Mouse (Mus musculus): Measurements from ENCODE around the gene Pp2d1. TPM values are rescaled to one million over a fixed set of nuclear protein-coding genes. Genes with fewer than 3 reads are reported as not detected.
"Not testable (repeated sequence)": the region's sequence is repeated elsewhere in the genome, so short reads cannot be mapped to it uniquely, and the experiment has no call there.

Gene Pp2d1
- polyA plus RNA-seq, 1 experiment = not detected

DNA sequence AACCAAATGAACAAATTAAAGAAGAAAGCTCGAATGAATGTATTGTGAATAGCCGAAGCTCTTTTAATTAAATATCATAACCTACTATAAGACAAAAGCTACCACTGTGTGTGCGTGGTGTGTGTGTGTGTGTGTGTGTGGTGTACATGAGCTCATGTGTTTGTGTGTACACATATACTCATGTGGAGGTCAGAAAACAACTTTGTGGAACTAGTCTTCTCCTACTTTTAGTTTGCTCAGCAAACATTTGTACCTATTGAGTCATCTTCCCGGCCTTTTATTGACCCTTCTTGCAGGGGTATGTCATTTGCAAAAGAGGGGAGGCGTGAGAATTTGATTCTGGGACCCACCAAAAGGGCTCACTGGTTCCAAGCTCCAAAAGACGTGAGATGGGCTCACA is 39.0 kb upstream of the Pp2d1 start:
- no peak overlapping the region for H3K4me3 ChIP-seq (ENCODE audit: insufficient read depth, low read length)
- no peak overlapping the region for H3K27ac ChIP-seq (ENCODE audit: insufficient read depth, low read depth, low read length)
- TF ChIP-seq POLR2A (IDR thresholded peaks at IDR 0.05; ENCODE audit: borderline replicate concordance, low read depth, low read length) (no peak), CTCF (IDR thresholded peaks at IDR 0.05; ENCODE audit: low read depth, low read length) (no peak)
- H3K4me1 ChIP-seq (ENCODE audit: control insufficient read depth, insufficient read depth, low read length) = peaks cover 44% of the 10 kb centered on the region

- no peak overlapping the region for H3K27ac ChIP-seq (ENCODE audit: insufficient read depth, low read depth, low read length)
- H3K4me1 ChIP-seq (ENCODE audit: control insufficient read depth, insufficient read depth, low read length) = peaks cover 45% of the 10 kb centered on the region
- TF ChIP-seq CTCF (IDR thresholded peaks at IDR 0.05; ENCODE audit: low read depth, low read length) = no peak
- no peak for TF ChIP-seq POLR2A (IDR thresholded peaks at IDR 0.05; ENCODE audit: borderline replicate concordance, low read depth, low read length)
- H3K4me3 ChIP-seq (ENCODE audit: insufficient read depth, low read length) = no peak overlapping the region
Measured at GRCm38 (mm10) chr17:53577754-53578153, 38.5 kb upstream of the Pp2d1 start.

DNA sequence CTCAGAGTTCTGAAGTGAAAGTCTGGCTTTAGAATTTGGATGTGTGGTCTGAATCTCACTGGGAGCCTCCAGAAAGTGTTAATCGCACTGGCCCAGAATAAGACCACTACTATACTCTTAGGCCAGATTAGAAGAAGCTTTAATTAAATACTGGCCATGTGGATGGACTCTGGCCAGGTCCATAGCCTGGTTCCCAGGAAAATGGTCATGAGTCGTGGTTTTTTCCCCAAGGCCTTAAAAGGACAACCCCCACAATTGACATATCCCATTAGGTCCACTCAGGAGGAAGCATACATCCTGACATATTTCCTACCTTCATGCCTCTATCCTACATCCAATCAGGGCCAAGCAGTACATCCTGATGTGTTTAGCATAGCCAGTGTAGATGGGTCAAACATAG is 37.9 kb upstream of the Pp2d1 start:
- H3K4me1 ChIP-seq (ENCODE audit: control insufficient read depth, insufficient read depth, low read length) = peaks cover 39% of the 10 kb centered on the region
- no peak overlapping the region for H3K4me3 ChIP-seq (ENCODE audit: insufficient read depth, low read length)
- no peak overlapping the region for H3K27ac ChIP-seq (ENCODE audit: insufficient read depth, low read depth, low read length)
- TF ChIP-seq CTCF (IDR thresholded peaks at IDR 0.05; ENCODE audit: low read depth, low read length) (no peak), POLR2A (IDR thresholded peaks at IDR 0.05; ENCODE audit: borderline replicate concordance, low read depth, low read length) (no peak)

- no peak overlapping the region for H3K27ac ChIP-seq (ENCODE audit: insufficient read depth, low read depth, low read length)
- TF ChIP-seq CTCF (IDR thresholded peaks at IDR 0.05; ENCODE audit: low read depth, low read length) (no peak), POLR2A (IDR thresholded peaks at IDR 0.05; ENCODE audit: borderline replicate concordance, low read depth, low read length) (no peak)
- peaks cover 35% of the 10 kb centered on the region for H3K4me1 ChIP-seq (ENCODE audit: control insufficient read depth, insufficient read depth, low read length)
- H3K4me3 ChIP-seq (ENCODE audit: insufficient read depth, low read length) = no peak overlapping the region
Measured at GRCm38 (mm10) chr17:53573019-53573556, 33.8 kb upstream of the Pp2d1 start.

DNA sequence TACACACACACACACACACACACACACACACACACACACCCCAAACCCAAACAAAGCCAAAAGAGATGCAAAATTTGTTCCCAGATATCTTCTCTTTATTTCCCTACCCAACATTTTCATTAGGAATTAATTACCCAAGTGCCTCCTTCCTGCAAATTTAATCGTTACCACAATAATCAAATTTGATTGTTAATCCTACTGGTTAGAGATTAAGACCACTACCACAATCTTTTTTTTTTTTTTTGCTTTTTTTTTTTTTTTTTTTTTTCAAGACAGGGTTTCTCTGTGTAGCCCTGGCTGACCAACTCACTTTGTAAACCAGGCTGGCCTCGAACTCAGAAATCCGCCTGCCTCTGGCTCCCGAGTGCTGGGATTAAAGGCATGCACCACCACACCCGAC is 31.7 kb upstream of the Pp2d1 start:
- H3K4me3 ChIP-seq (ENCODE audit: insufficient read depth, low read length); H3K27ac ChIP-seq (ENCODE audit: insufficient read depth, low read depth, low read length): not testable (repeated sequence)
- peaks cover 25% of the 10 kb centered on the region for H3K4me1 ChIP-seq (ENCODE audit: control insufficient read depth, insufficient read depth, low read length)

GRCm38 (mm10) chr17:53570361-53570875 is 31.2 kb upstream of the Pp2d1 start:
- TF ChIP-seq CTCF (IDR thresholded peaks at IDR 0.05; ENCODE audit: low read depth, low read length) = no peak
- TF ChIP-seq POLR2A (IDR thresholded peaks at IDR 0.05; ENCODE audit: borderline replicate concordance, low read depth, low read length) = no peak
- Histone ChIP-seq H3K4me3 (ENCODE audit: insufficient read depth, low read length) (peak overlapping the region; percentile 53), H3K4me1 (ENCODE audit: control insufficient read depth, insufficient read depth, low read length) (peaks cover 27% of the 10 kb centered on the region), H3K27ac (ENCODE audit: insufficient read depth, low read depth, low read length) (peak overlapping the region; percentile 31)

GRCm38 (mm10) chr17:53569829-53570228 is 30.6 kb upstream of the Pp2d1 start:
- peak overlapping the region; percentile 53 for H3K4me3 ChIP-seq (ENCODE audit: insufficient read depth, low read length)
- TF ChIP-seq CTCF (IDR thresholded peaks at IDR 0.05; ENCODE audit: low read depth, low read length) = no peak
- TF ChIP-seq POLR2A (IDR thresholded peaks at IDR 0.05; ENCODE audit: borderline replicate concordance, low read depth, low read length) = no peak
- peaks cover 27% of the 10 kb centered on the region for H3K4me1 ChIP-seq (ENCODE audit: control insufficient read depth, insufficient read depth, low read length)
- H3K27ac ChIP-seq (ENCODE audit: insufficient read depth, low read depth, low read length) = peak overlapping the region; percentile 31

GRCm38 (mm10) chr17:53568734-53569386 is 29.6 kb upstream of the Pp2d1 start:
- Histone ChIP-seq H3K4me3 (ENCODE audit: insufficient read depth, low read length) (peak overlapping the region; percentile 93), H3K4me1 (ENCODE audit: control insufficient read depth, insufficient read depth, low read length) (peaks cover 27% of the 10 kb centered on the region), H3K27ac (ENCODE audit: insufficient read depth, low read depth, low read length) (no peak overlapping the region)
- TF ChIP-seq CTCF (IDR thresholded peaks at IDR 0.05; ENCODE audit: low read depth, low read length) (no peak), POLR2A (IDR thresholded peaks at IDR 0.05; ENCODE audit: borderline replicate concordance, low read depth, low read length) (no peak)

DNA sequence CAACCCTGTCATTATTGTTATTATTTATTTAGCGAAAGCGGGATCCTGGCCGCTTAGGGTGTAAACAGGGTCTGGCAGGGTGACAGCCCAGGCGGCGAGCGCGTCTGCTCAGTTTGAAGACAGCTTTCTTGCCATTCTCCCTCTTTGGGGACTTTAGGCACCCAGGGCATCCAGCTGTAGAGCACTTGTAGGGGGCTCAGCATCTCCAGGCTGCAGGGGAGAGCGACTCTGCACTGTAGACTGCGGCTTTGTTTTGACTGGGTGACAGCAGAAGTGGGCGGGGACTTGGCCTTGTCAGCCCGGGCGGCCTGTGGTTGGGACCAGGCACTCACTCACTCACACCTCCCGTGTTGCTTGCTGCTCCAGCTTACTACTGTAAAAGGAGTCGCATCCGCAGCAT is 28.9 kb upstream of the Pp2d1 start:
- no peak overlapping the region for H3K27ac ChIP-seq (ENCODE audit: insufficient read depth, low read depth, low read length)
- peak overlapping the region; percentile 93 for H3K4me3 ChIP-seq (ENCODE audit: insufficient read depth, low read length)
- TF ChIP-seq POLR2A (IDR thresholded peaks at IDR 0.05; ENCODE audit: borderline replicate concordance, low read depth, low read length) (no peak), CTCF (IDR thresholded peaks at IDR 0.05; ENCODE audit: low read depth, low read length) (no peak)
- H3K4me1 ChIP-seq (ENCODE audit: control insufficient read depth, insufficient read depth, low read length) = peaks cover 24% of the 10 kb centered on the region

DNA sequence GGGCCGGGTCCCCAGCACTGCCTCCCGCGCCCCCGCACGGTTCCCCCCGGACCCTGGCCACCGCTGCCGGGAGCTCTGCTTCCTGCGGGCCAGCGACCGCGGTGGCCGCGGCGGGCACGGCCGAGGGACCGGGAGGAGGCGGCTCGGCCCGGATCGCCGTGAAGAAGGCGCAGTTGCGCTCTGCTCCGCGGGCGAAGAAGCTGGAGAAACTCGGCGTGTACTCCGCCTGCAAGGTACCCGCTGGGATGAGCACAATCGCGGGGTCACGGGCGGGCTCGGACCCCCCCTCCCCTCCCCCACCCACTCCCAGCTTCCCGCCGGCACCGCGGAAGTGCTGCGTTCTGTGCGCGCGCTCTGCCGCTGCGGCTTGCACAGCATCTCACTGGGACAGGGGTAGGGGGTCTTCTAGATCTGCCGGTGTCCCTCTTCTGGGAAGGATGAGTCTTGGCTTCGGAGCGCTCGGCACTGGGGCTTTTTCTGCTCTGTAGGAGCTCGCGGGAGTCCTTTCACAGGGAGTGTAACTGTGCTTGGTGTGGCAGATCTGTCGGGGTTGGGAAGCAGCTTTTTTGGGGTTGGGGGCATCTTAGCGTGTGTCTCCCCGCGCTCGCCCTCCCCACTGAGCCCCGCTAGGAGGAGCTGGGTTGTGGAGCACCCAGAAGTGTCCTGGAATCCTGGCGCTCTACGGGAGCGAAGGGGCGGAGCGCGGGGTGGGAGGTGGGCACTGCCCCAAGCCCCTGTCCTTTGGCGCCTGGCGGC is 28.3 kb upstream of the Pp2d1 start:
- peak overlapping the region; percentile 60 for H3K27ac ChIP-seq (ENCODE audit: insufficient read depth, low read depth, low read length)
- peak overlapping the region; percentile 93 for H3K4me3 ChIP-seq (ENCODE audit: insufficient read depth, low read length)
- no peak for TF ChIP-seq CTCF (IDR thresholded peaks at IDR 0.05; ENCODE audit: low read depth, low read length)
- TF ChIP-seq POLR2A (IDR thresholded peaks at IDR 0.05; ENCODE audit: borderline replicate concordance, low read depth, low read length) = no peak
- H3K4me1 ChIP-seq (ENCODE audit: control insufficient read depth, insufficient read depth, low read length) = peaks cover 21% of the 10 kb centered on the region
